Comparison of ENCODE assay signal across 8 mouse cellular contexts in the genomic region with DNA sequence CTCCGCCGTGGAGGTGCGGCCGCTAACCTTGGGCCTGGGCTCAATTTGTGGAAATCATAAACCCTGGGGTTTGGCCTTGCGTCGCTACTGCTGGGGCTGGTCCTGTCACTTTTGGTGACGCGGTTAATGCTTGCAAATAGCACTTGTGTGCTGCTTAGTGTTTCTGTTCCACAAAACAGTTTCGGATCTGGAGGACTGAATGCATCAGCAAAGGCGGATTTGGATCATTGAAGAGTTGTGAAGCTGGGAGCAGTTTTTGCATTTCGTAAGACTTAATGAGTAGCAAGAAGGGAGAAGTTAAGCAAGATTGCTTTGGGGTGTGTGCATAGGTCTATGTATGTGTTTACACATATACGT. TPM values are rescaled to one million over a fixed set of nuclear protein-coding genes. Genes with fewer than 3 reads are reported as not detected.
DNase-seq lines count a peak whose midpoint lies in the region; ATAC-seq and TF ChIP-seq lines count a peak whose summit lies in the region.

No protein-coding gene starts in this region.

- TF ChIP-seq CTCF in ES-Bruce4 (IDR thresholded peaks at IDR 0.05; ENCODE audit: low read depth, low read length), result no peak

- peak; percentile 47 for DNase-seq in kidney, adult 9 months
- no peak for DNase-seq in kidney, postnatal 10 days
- no peak for DNase-seq in forebrain, embryonic 10.5 days (ENCODE audit: extremely low spot score, low spot score)
- DNase-seq in induced T-regulatory cell, adult 2 months (ENCODE audit: low read depth), result peak; percentile 80
- DNase-seq in yolk sac, embryonic 10.5 days (ENCODE audit: low spot score), result no peak
- DNase-seq in thymus, postnatal 0 days (ENCODE audit: low spot score), result no peak

- peak; percentile 68 for ATAC-seq in megakaryocyte, adult 5-6 weeks (ENCODE audit: poor library complexity, severe bottlenecking)

- no peaks in the 10 kb centered on the region for H3K9me3 ChIP-seq in ES-Bruce4 (replicated peaks; ENCODE audit: control insufficient read depth, insufficient read depth, low read length, poor library complexity, severe bottlenecking)
- H3K9me3 ChIP-seq in forebrain, embryonic 10.5 days, result no peaks in the 10 kb centered on the region

- no peak overlapping the region for H3K27ac ChIP-seq in ES-Bruce4 (ENCODE audit: insufficient read depth, low read length)
- H3K27ac ChIP-seq in forebrain, embryonic 10.5 days, result peak overlapping the region; percentile 99

- no peaks in the 10 kb centered on the region for H3K36me3 ChIP-seq in ES-Bruce4 (ENCODE audit: control insufficient read depth, insufficient read depth, low read length, poor library complexity, severe bottlenecking)
- H3K36me3 ChIP-seq in forebrain, embryonic 10.5 days (replicated peaks), result no peaks in the 10 kb centered on the region

- H3K27me3 ChIP-seq in ES-Bruce4 (ENCODE audit: control insufficient read depth, insufficient read depth, low read length, poor library complexity, severe bottlenecking), result no peaks in the 10 kb centered on the region
- H3K27me3 ChIP-seq in forebrain, embryonic 10.5 days (ENCODE audit: poor library complexity, severe bottlenecking), result no peaks in the 10 kb centered on the region

- no peaks in the 10 kb centered on the region for H3K4me1 ChIP-seq in ES-Bruce4 (ENCODE audit: control insufficient read depth, insufficient read depth, low read length)
- peaks cover 30% of the 10 kb centered on the region for H3K4me1 ChIP-seq in forebrain, embryonic 10.5 days

- TF ChIP-seq EP300 in ES-Bruce4 (IDR thresholded peaks at IDR 0.05; ENCODE audit: insufficient read depth, low read depth, low read length), result no peak

- no peak for TF ChIP-seq POLR2A in ES-Bruce4 (IDR thresholded peaks at IDR 0.05; ENCODE audit: insufficient read depth, low read length)

- H3K9ac ChIP-seq in ES-Bruce4 (ENCODE audit: low read depth, poor library complexity, severe bottlenecking), result peak overlapping the region; percentile 93

- WGBS in forebrain, embryonic 10.5 days, result 7% methylated on average over 12 of the region's 12 CpGs

- H3K4me3 ChIP-seq in ES-Bruce4 (ENCODE audit: low read depth, low read length), result peak overlapping the region; percentile 81
- H3K4me3 ChIP-seq in forebrain, embryonic 10.5 days, result peak overlapping the region; percentile 99

RNA-seq across cellular contexts. Expression of a gene that starts 1.0 kb away (rescaled TPM):
- 18.9 and 19.8 TPM in 2 replicates for polyA plus RNA-seq in ES-Bruce4 (2011; ENCODE audit: insufficient read depth, insufficient read length, low read depth, missing spikeins)
- 9.1 TPM in 2 replicates for polyA plus RNA-seq in forebrain, embryonic 10.5 days (2016; fragmentation: Nextera tagmentation; extraction: Ambion mirVana)
- total RNA-seq in megakaryocyte, adult 5-6 weeks (2015), result 40.4 and 43.9 TPM in 2 replicates
- total RNA-seq in megakaryocyte, adult 5-6 weeks (2017), result 40.7 and 48.4 TPM in 2 replicates
- polyA plus RNA-seq in thymus, postnatal 0 days (2015; fragmentation: Nextera tagmentation; extraction: Ambion mirVana), result 4.8 and 5.9 TPM in 2 replicates

Comparison
In these comparisons a context has a peak if more than half of its experiments do, and no peak if none do; other contexts are left out.
1. DNase-seq: peak in kidney, adult 9 months (single experiment) and induced T-regulatory cell, adult 2 months (single experiment); none in kidney, postnatal 10 days (single experiment), forebrain, embryonic 10.5 days (single experiment), yolk sac, embryonic 10.5 days (single experiment) and thymus, postnatal 0 days (single experiment).